Mouse (Mus musculus): ENCODE results near the gene Rrbp1. TPM values are rescaled to one million over a fixed set of nuclear protein-coding genes. Genes with fewer than 3 reads are reported as not detected.

The Rrbp1 gene
- polyA plus RNA-seq, 1 experiment from 2014 or later = 86.8 TPM

- 75% methylated on average over 1 of the region's 1 CpGs for WGBS
- no peak for ATAC-seq (ENCODE audit: borderline replicate concordance, extremely low read depth, low FRiP score, low TSS enrichment)
- Histone ChIP-seq H3K4me3 (no peak overlapping the region), H3K9ac (no peak overlapping the region), H3K27me3 (no peaks in the 10 kb centered on the region), H3K4me2 (no peak overlapping the region), H3K9me3 (no peaks in the 10 kb centered on the region), H3K27ac (no peak overlapping the region), H3K4me1 (no peaks in the 10 kb centered on the region), H3K36me3 (peaks cover 100% of the 10 kb centered on the region)
Measured at GRCm38 (mm10) chr2:143951028-143951420, 60.0 kb downstream of the Rrbp1 start.

- Histone ChIP-seq H3K27me3 (no peaks in the 10 kb centered on the region), H3K27ac (no peak overlapping the region), H3K4me1 (no peaks in the 10 kb centered on the region), H3K4me3 (no peak overlapping the region), H3K9me3 (no peaks in the 10 kb centered on the region), H3K4me2 (no peak overlapping the region), H3K9ac (no peak overlapping the region), H3K36me3 (peaks cover 100% of the 10 kb centered on the region)
- ATAC-seq (ENCODE audit: borderline replicate concordance, extremely low read depth, low FRiP score, low TSS enrichment) = no peak
- 63% methylated on average over 5 of the region's 5 CpGs for WGBS
Measured at GRCm38 (mm10) chr2:143950290-143951027, 60.6 kb downstream of the Rrbp1 start.

GRCm38 (mm10) chr2:143949217-143949616, 61.8 kb downstream of the Rrbp1 start:
- no peaks in the 10 kb centered on the region for H3K4me1 ChIP-seq

GRCm38 (mm10) chr2:143948416-143948815, 62.6 kb downstream of the Rrbp1 start:
- H3K9ac ChIP-seq = no peak overlapping the region
- peaks cover 99% of the 10 kb centered on the region for H3K36me3 ChIP-seq
- no peak overlapping the region for H3K4me2 ChIP-seq
- H3K27me3 ChIP-seq = no peaks in the 10 kb centered on the region
- no peaks in the 10 kb centered on the region for H3K4me1 ChIP-seq
- no peaks in the 10 kb centered on the region for H3K9me3 ChIP-seq
- ATAC-seq (ENCODE audit: borderline replicate concordance, extremely low read depth, low FRiP score, low TSS enrichment) = no peak
- WGBS = 72% methylated on average over 4 of the region's 4 CpGs
- H3K27ac ChIP-seq = no peak overlapping the region
- no peak overlapping the region for H3K4me3 ChIP-seq

More at GRCm38 (mm10) chr2:143949217-143949616, 61.8 kb downstream of the Rrbp1 start:
- H3K27ac ChIP-seq = no peak overlapping the region
- H3K27me3 ChIP-seq = no peaks in the 10 kb centered on the region
- H3K36me3 ChIP-seq = peaks cover 99% of the 10 kb centered on the region
- no peak overlapping the region for H3K9ac ChIP-seq
- H3K4me2 ChIP-seq = no peak overlapping the region
- ATAC-seq (ENCODE audit: borderline replicate concordance, extremely low read depth, low FRiP score, low TSS enrichment) = no peak
- H3K9me3 ChIP-seq = no peaks in the 10 kb centered on the region
- 93% methylated on average over 6 of the region's 6 CpGs for WGBS
- no peak overlapping the region for H3K4me3 ChIP-seq

GRCm38 (mm10) chr2:143947981-143948380, 63.1 kb downstream of the Rrbp1 start:
- no peak overlapping the region for H3K4me3 ChIP-seq
- H3K27ac ChIP-seq = no peak overlapping the region
- no peaks in the 10 kb centered on the region for H3K4me1 ChIP-seq
- no peak overlapping the region for H3K4me2 ChIP-seq
- no peaks in the 10 kb centered on the region for H3K9me3 ChIP-seq
- ATAC-seq (ENCODE audit: borderline replicate concordance, extremely low read depth, low FRiP score, low TSS enrichment) = no peak
- WGBS = 87% methylated on average over 3 of the region's 3 CpGs
- H3K36me3 ChIP-seq = peaks cover 97% of the 10 kb centered on the region
- H3K27me3 ChIP-seq = no peaks in the 10 kb centered on the region
- no peak overlapping the region for H3K9ac ChIP-seq

GRCm38 (mm10) chr2:143946399-143946798, 64.7 kb downstream of the Rrbp1 start:
- no peak for ATAC-seq (ENCODE audit: borderline replicate concordance, extremely low read depth, low FRiP score, low TSS enrichment)
- no peak overlapping the region for H3K9ac ChIP-seq
- no peaks in the 10 kb centered on the region for H3K27me3 ChIP-seq
- no peak overlapping the region for H3K4me2 ChIP-seq
- 78% methylated on average over 2 of the region's 2 CpGs for WGBS
- H3K4me1 ChIP-seq = no peaks in the 10 kb centered on the region
- H3K27ac ChIP-seq = no peak overlapping the region
- peaks cover 93% of the 10 kb centered on the region for H3K36me3 ChIP-seq
- no peak overlapping the region for H3K4me3 ChIP-seq
- no peaks in the 10 kb centered on the region for H3K9me3 ChIP-seq

- WGBS = 88% methylated on average over 7 of the region's 7 CpGs
- no peak for ATAC-seq (ENCODE audit: borderline replicate concordance, extremely low read depth, low FRiP score, low TSS enrichment)
- Histone ChIP-seq H3K9ac (no peak overlapping the region), H3K27me3 (no peaks in the 10 kb centered on the region), H3K4me3 (no peak overlapping the region), H3K4me1 (no peaks in the 10 kb centered on the region), H3K9me3 (no peaks in the 10 kb centered on the region), H3K4me2 (no peak overlapping the region), H3K27ac (no peak overlapping the region), H3K36me3 (peaks cover 91% of the 10 kb centered on the region)
Measured at GRCm38 (mm10) chr2:143945466-143946075, 65.5 kb downstream of the Rrbp1 start.

GRCm38 (mm10) chr2:143944796-143945195, 66.3 kb downstream of the Rrbp1 start:
- H3K4me1 ChIP-seq = no peaks in the 10 kb centered on the region
- no peak for ATAC-seq (ENCODE audit: borderline replicate concordance, extremely low read depth, low FRiP score, low TSS enrichment)
- H3K4me3 ChIP-seq = no peak overlapping the region
- H3K27me3 ChIP-seq = no peaks in the 10 kb centered on the region
- H3K9me3 ChIP-seq = no peaks in the 10 kb centered on the region
- no peak overlapping the region for H3K27ac ChIP-seq
- H3K9ac ChIP-seq = no peak overlapping the region
- no peak overlapping the region for H3K4me2 ChIP-seq
- H3K36me3 ChIP-seq = peaks cover 89% of the 10 kb centered on the region
- 92% methylated on average over 3 of the region's 3 CpGs for WGBS

GRCm38 (mm10) chr2:143940406-143940805, 70.7 kb downstream of the Rrbp1 start:
- H3K4me2 ChIP-seq = no peak overlapping the region
- no peak overlapping the region for H3K27ac ChIP-seq
- H3K9me3 ChIP-seq = no peaks in the 10 kb centered on the region
- no peaks in the 10 kb centered on the region for H3K4me1 ChIP-seq
- H3K36me3 ChIP-seq = peaks cover 56% of the 10 kb centered on the region
- ATAC-seq (ENCODE audit: borderline replicate concordance, extremely low read depth, low FRiP score, low TSS enrichment) = no peak
- WGBS = 82% methylated on average over 5 of the region's 5 CpGs
- H3K9ac ChIP-seq = no peak overlapping the region
- no peak overlapping the region for H3K4me3 ChIP-seq
- H3K27me3 ChIP-seq = no peaks in the 10 kb centered on the region

- Histone ChIP-seq H3K9ac (no peak overlapping the region), H3K4me2 (no peak overlapping the region), H3K9me3 (no peaks in the 10 kb centered on the region), H3K4me1 (0 out of 2 replicates have a peak, but pooled peaks cover 3% of the 10 kb centered on the region), H3K4me3 (no peak overlapping the region), H3K27ac (no peak overlapping the region), H3K27me3 (no peaks in the 10 kb centered on the region), H3K36me3 (peaks cover 35% of the 10 kb centered on the region)
- no peak for ATAC-seq (ENCODE audit: borderline replicate concordance, extremely low read depth, low FRiP score, low TSS enrichment)
- WGBS = 60% methylated on average over 2 of the region's 2 CpGs
Measured at GRCm38 (mm10) chr2:143937861-143938260, 73.2 kb downstream of the Rrbp1 start.

- H3K4me3 ChIP-seq = no peak overlapping the region
- no peaks in the 10 kb centered on the region for H3K9me3 ChIP-seq
- H3K27me3 ChIP-seq = no peaks in the 10 kb centered on the region
- no peak for ATAC-seq (ENCODE audit: borderline replicate concordance, extremely low read depth, low FRiP score, low TSS enrichment)
- peaks cover 16% of the 10 kb centered on the region; the same call in 1 of the 2 replicates for H3K4me1 ChIP-seq
- H3K27ac ChIP-seq = no peak overlapping the region
- WGBS = 82% methylated on average over 8 of the region's 8 CpGs
- H3K9ac ChIP-seq = no peak overlapping the region
- peaks cover 7% of the 10 kb centered on the region; the same call in 1 of the 2 replicates for H3K36me3 ChIP-seq
- H3K4me2 ChIP-seq = no peak overlapping the region
Measured at GRCm38 (mm10) chr2:143934439-143934838, 76.6 kb downstream of the Rrbp1 start.

- Histone ChIP-seq H3K27ac (no peak overlapping the region), H3K27me3 (no peaks in the 10 kb centered on the region), H3K9me3 (no peaks in the 10 kb centered on the region), H3K4me2 (no peak overlapping the region), H3K36me3 (0 out of 2 replicates have a peak, but pooled peaks cover under 1% of the 10 kb centered on the region), H3K9ac (no peak overlapping the region), H3K4me3 (no peak overlapping the region), H3K4me1 (peaks cover 16% of the 10 kb centered on the region; the same call in 1 of the 2 replicates)
- no peak for ATAC-seq (ENCODE audit: borderline replicate concordance, extremely low read depth, low FRiP score, low TSS enrichment)
- 78% methylated on average over 5 of the region's 5 CpGs for WGBS
Measured at GRCm38 (mm10) chr2:143933516-143933915, 77.5 kb downstream of the Rrbp1 start.
